Mouse (Mus musculus) CH12.LX (cell line): ENCODE measurements around the gene Kdm4b. TPM values are rescaled to one million over a fixed set of nuclear protein-coding genes. Genes with fewer than 3 reads are reported as not detected.

Experiments used
- DNase-seq: peaks from one replicate; pipeline ENCODE4 v3.0.0-alpha.2; 2013; ENCODE audit errors: extremely low read depth
- H3K27ac ChIP-seq: 2 replicates; pipeline ENCODE4 v1.5.1; 2012; ENCODE audit warnings: low read depth, mild to moderate bottlenecking, control low read depth, moderate library complexity; ENCODE audit not compliant: insufficient read depth
- H3K27me3 ChIP-seq: replicated peaks from 2 replicates; pipeline ENCODE3; 2012; ENCODE audit warnings: inconsistent platforms
- H3K36me3 ChIP-seq, 2 experiments: replicated peaks in 1 of 2; 2 replicates each; pipeline versions ENCODE3 to v1.6.1; 2012; ENCODE audit warnings: inconsistent platforms in 1 of 2, low read length in 1 of 2, mild to moderate bottlenecking in 1 of 2, mixed read lengths in 1 of 2, moderate library complexity in 1 of 2; ENCODE audit not compliant: control insufficient read depth in 1 of 2, insufficient read depth in 1 of 2
- H3K4me1 ChIP-seq, 2 experiments: 2 replicates each; pipeline ENCODE4 v1.6.1; 2012; ENCODE audit warnings: inconsistent platforms in 1 of 2, moderate library complexity in 1 of 2; ENCODE audit not compliant: insufficient read depth in 2 of 2, control insufficient read depth in 1 of 2
- H3K4me2 ChIP-seq: 2 replicates; pipeline ENCODE4 v1.6.1; 2012; ENCODE audit warnings: low read depth, mild to moderate bottlenecking, control low read depth; ENCODE audit not compliant: poor library complexity, insufficient read depth, severe bottlenecking
- H3K4me3 ChIP-seq, 3 experiments: fragments of 150-350 bp in 1 of 3; sonication (generic) in 1 of 3; replicated peaks in 1 of 3; 2 replicates each; pipeline versions ENCODE3 to v1.5.1; 2011 to 2012; ENCODE audit warnings: low read depth in 2 of 3, low read length in 2 of 3, mild to moderate bottlenecking in 2 of 3, moderate library complexity in 2 of 3, control low read depth in 1 of 3, improper control_type of control experiment in 1 of 3, inconsistent platforms in 1 of 3, mixed read lengths in 1 of 3; ENCODE audit not compliant: poor library complexity in 1 of 3
- H3K79me2 ChIP-seq: replicated peaks from 2 replicates; pipeline ENCODE4 v1.6.1; 2012; ENCODE audit warnings: mild to moderate bottlenecking, moderate library complexity; ENCODE audit not compliant: control insufficient read depth, poor library complexity, insufficient read depth, severe bottlenecking; ENCODE audit errors: extremely low read depth
- H3K9ac ChIP-seq: 2 replicates; pipeline ENCODE4 v1.6.1; 2012; ENCODE audit warnings: low read depth, mild to moderate bottlenecking, control low read depth, moderate library complexity; ENCODE audit not compliant: insufficient read depth
- H3K9me3 ChIP-seq: replicated peaks from 2 replicates; pipeline ENCODE3; 2012; ENCODE audit warnings: low read length, inconsistent platforms, mixed read lengths
- CHD1 ChIP-seq: IDR thresholded peaks from 2 replicates; pipeline ENCODE4 v1.6.1; 2012; ENCODE audit warnings: low read depth, low read length, improper control_type of control experiment, inconsistent platforms
- CTCF ChIP-seq, 2 experiments: IDR thresholded peaks in 1 of 2; conservative IDR thresholded peaks in 1 of 2; 2 replicates each; pipeline ENCODE4 v1.5.1; 2011 to 2012; ENCODE audit warnings: low read depth in 2 of 2, low read length in 2 of 2, improper control_type of control experiment in 1 of 2, inconsistent platforms in 1 of 2, mild to moderate bottlenecking in 1 of 2, moderate library complexity in 1 of 2
- E2F4 ChIP-seq: IDR thresholded peaks from 2 replicates; pipeline ENCODE4 v1.6.1; 2011; ENCODE audit warnings: low read depth, low read length, improper control_type of control experiment; ENCODE audit not compliant: insufficient replicate concordance
- EP300 ChIP-seq: IDR thresholded peaks from 2 replicates; pipeline ENCODE4 v1.6.1; 2011; ENCODE audit warnings: low read length, improper control_type of control experiment
- GABPA ChIP-seq: IDR thresholded peaks from 2 replicates; pipeline ENCODE4 v1.6.1; 2012; ENCODE audit warnings: low read depth, low read length, improper control_type of control experiment, inconsistent platforms; ENCODE audit not compliant: insufficient replicate concordance
- HCFC1 ChIP-seq: IDR thresholded peaks from 2 replicates; pipeline ENCODE4 v1.6.1; 2012; ENCODE audit warnings: low read depth, mild to moderate bottlenecking, inconsistent platforms, low read length, improper control_type of control experiment
- IRF4 ChIP-seq: IDR thresholded peaks from 2 replicates; pipeline ENCODE4 v1.6.1; 2014; ENCODE audit warnings: low read depth, mild to moderate bottlenecking, inconsistent platforms, low read length, improper control_type of control experiment
- KAT2A ChIP-seq: IDR thresholded peaks from 2 replicates; pipeline ENCODE4 v1.6.1; 2012; ENCODE audit warnings: low read length, improper control_type of control experiment, inconsistent platforms; ENCODE audit not compliant: insufficient replicate concordance
- MEF2A ChIP-seq: IDR thresholded peaks from 2 replicates; pipeline ENCODE4 v1.6.1; 2014; ENCODE audit warnings: low read depth, mild to moderate bottlenecking, inconsistent platforms, low read length, improper control_type of control experiment, borderline replicate concordance
- MXI1 ChIP-seq: IDR thresholded peaks from 2 replicates; pipeline ENCODE4 v1.6.1; 2011; ENCODE audit warnings: mild to moderate bottlenecking, low read depth, low read length, improper control_type of control experiment
- NELFE ChIP-seq: IDR thresholded peaks from 2 replicates; pipeline ENCODE4 v1.6.1; 2011; ENCODE audit warnings: low read depth, low read length, improper control_type of control experiment
- NRF1 ChIP-seq: IDR thresholded peaks from 2 replicates; pipeline ENCODE4 v1.6.1; 2014; ENCODE audit warnings: low read depth, mild to moderate bottlenecking, inconsistent platforms, low read length, improper control_type of control experiment, moderate library complexity
- RAD21 ChIP-seq: IDR thresholded peaks from 2 replicates; pipeline ENCODE4 v1.6.1; 2011; ENCODE audit warnings: low read depth, mild to moderate bottlenecking, low read length, improper control_type of control experiment, moderate library complexity
- RCOR1 ChIP-seq: conservative IDR thresholded peaks from 2 replicates; pipeline ENCODE4 v1.6.1; 2012; ENCODE audit warnings: low read depth, mild to moderate bottlenecking, inconsistent platforms, low read length, improper control_type of control experiment
- SIN3A ChIP-seq: IDR thresholded peaks from 2 replicates; pipeline ENCODE4 v1.6.1; 2012; ENCODE audit warnings: low read length, improper control_type of control experiment, inconsistent platforms
- TCF12 ChIP-seq: IDR thresholded peaks from 2 replicates; pipeline ENCODE4 v1.6.1; 2014; ENCODE audit warnings: low read depth, mild to moderate bottlenecking, inconsistent platforms, low read length, improper control_type of control experiment
- USF2 ChIP-seq: conservative IDR thresholded peaks from 2 replicates; pipeline ENCODE4 v1.6.1; 2011; ENCODE audit warnings: low read depth, low read length, improper control_type of control experiment
- ZC3H11A ChIP-seq: IDR thresholded peaks from 2 replicates; pipeline ENCODE4 v1.6.1; 2012; ENCODE audit warnings: low read depth, mild to moderate bottlenecking, inconsistent platforms, low read length, improper control_type of control experiment
- ZKSCAN1 ChIP-seq: IDR thresholded peaks from 2 replicates; pipeline ENCODE4 v1.6.1; 2012; ENCODE audit warnings: low read depth, inconsistent platforms, low read length, improper control_type of control experiment, borderline replicate concordance
- ZMIZ1 ChIP-seq: IDR thresholded peaks from 2 replicates; pipeline ENCODE4 v1.6.1; 2012; ENCODE audit warnings: low read depth, mild to moderate bottlenecking, inconsistent platforms, low read length, improper control_type of control experiment
- ZNF384 ChIP-seq: IDR thresholded peaks from 2 replicates; pipeline ENCODE4 v1.6.1; 2012; ENCODE audit warnings: low read depth, low read length, improper control_type of control experiment, inconsistent platforms
- dilution Hi-C: fragments of 300-500 bp; cut with MboI; formaldehyde crosslinking; loops from 2 replicates; pipeline ENCODE4 v1.14.3; 2020; ENCODE audit warnings: low sequenced_read_pairs; ENCODE audit not compliant: extremely low pct_unique_long_range_greater_than_20kb, extremely low pct_ligation_motif_present
- in situ Hi-C: fragments of 300-500 bp; cut with MboI; formaldehyde crosslinking; loops from 3 replicates; pipeline ENCODE4 v1.14.3; 2019; ENCODE audit warnings: low sequenced_read_pairs, low pct_ligation_motif_present, low pct_unique_long_range_greater_than_20kb, mixed read lengths
- polyA plus RNA-seq: library from polyadenylated mRNA; unstranded; fragments of >175 nt; gene quantifications from 2 replicates; pipeline ENCODE4 v1.2.1, GENCODE M21; 2012; ENCODE audit warnings: low read depth; ENCODE audit not compliant: insufficient read length
- total RNA-seq, 2 experiments: library from RNA; depleted of rRNA; stranded (reverse); fragments of 300-350 nt in 1 of 2; fragments of >200 nt in 1 of 2; gene quantifications; 2 replicates each; pipeline ENCODE4 v1.2.3; 2012 to 2014

Gene Kdm4b
- total and polyA plus RNA-seq, 3 experiments: 12.3 to 19.5 (median 14.2) TPM

GRCm38 (mm10) chr17:56411437-56411836 is 85.6 kb downstream of the Kdm4b start:
- TF ChIP-seq IRF4 (no peak), ZKSCAN1 (no peak), MEF2A (no peak), KAT2A (no peak), TCF12 (no peak), E2F4 (no peak), NELFE (no peak), HCFC1 (no peak), SIN3A (no peak), GABPA (no peak), RCOR1 (no peak), USF2 (no peak), RAD21 (no peak), MXI1 (no peak)
- TF ChIP-seq, all 38 proteins: peak for 0

GRCm38 (mm10) chr17:56413113-56413512 is 87.3 kb downstream of the Kdm4b start:
- TF ChIP-seq ZNF384: no peak
- no peak for TF ChIP-seq GABPA
- no peak for TF ChIP-seq ZC3H11A
- TF ChIP-seq CTCF (conservative IDR thresholded peaks at IDR 0.05 in 1 of 2, IDR thresholded peaks at IDR 0.05 in 1 of 2; ENCODE audit: low read depth in 2 of 2, low read length in 2 of 2): no peak
- TF ChIP-seq MEF2A: no peak
- no peak for TF ChIP-seq NELFE
- no peak for TF ChIP-seq NRF1
- TF ChIP-seq EP300: no peak
- TF ChIP-seq CHD1: no peak
- TF ChIP-seq HCFC1: no peak
- no peak for TF ChIP-seq ZMIZ1
- H3K4me2 ChIP-seq: no peak overlapping the region
- no peaks in the 10 kb centered on the region for H3K79me2 ChIP-seq
- no peaks in the 10 kb centered on the region for H3K9me3 ChIP-seq
- no peak overlapping the region for H3K9ac ChIP-seq
- no peaks in the 10 kb centered on the region for H3K27me3 ChIP-seq
- no peaks in the 10 kb centered on the region for H3K4me1 ChIP-seq
- no peak overlapping the region for H3K27ac ChIP-seq
- in situ Hi-C loops (no loop called here), dilution Hi-C loops (no loop called here)
- peaks cover 40 to 72% of the 10 kb centered on the region in 2 experiments for H3K36me3 ChIP-seq
- H3K4me3 ChIP-seq: no peak overlapping the region
- no peak for DNase-seq

More at GRCm38 (mm10) chr17:56411437-56411836, 85.6 kb downstream of the Kdm4b start:
- Histone ChIP-seq H3K79me2 (no peaks in the 10 kb centered on the region), H3K9me3 (no peaks in the 10 kb centered on the region), H3K27me3 (no peaks in the 10 kb centered on the region), H3K4me2 (no peak overlapping the region), H3K27ac (no peak overlapping the region), H3K4me3 (no peak overlapping the region), H3K9ac (no peak overlapping the region), H3K36me3 (peaks cover 25 to 55% of the 10 kb centered on the region in 2 experiments), H3K4me1 (no peaks in the 10 kb centered on the region)
- in situ Hi-C loops (no loop called here), dilution Hi-C loops (no loop called here)
- no peak for DNase-seq
